Mouse (Mus musculus) heart, embryonic 10.5 days (tissue): Measurements from ENCODE around the gene a. TPM values are rescaled to one million over a fixed set of nuclear protein-coding genes. Genes with fewer than 3 reads are reported as not detected.

Experiments
- DNase-seq: peaks from one replicate; pipeline ENCODE4 v3.0.0-alpha.2; 2017; ENCODE audit warnings: low spot score
- H3K27ac ChIP-seq: fragments of 300-500 bp; sonication (generic); 2 replicates; pipeline ENCODE4 v1.5.1; 2016; ENCODE audit warnings: mild to moderate bottlenecking
- H3K27me3 ChIP-seq: fragments of 300-500 bp; sonication (generic); 2 replicates; pipeline ENCODE4 v1.6.1; 2016; ENCODE audit warnings: mild to moderate bottlenecking; ENCODE audit not compliant: poor library complexity, insufficient read depth, severe bottlenecking
- H3K36me3 ChIP-seq: fragments of 300-500 bp; sonication (generic); 2 replicates; pipeline ENCODE4 v1.6.1; 2016; ENCODE audit warnings: mild to moderate bottlenecking, moderate library complexity
- H3K4me1 ChIP-seq: fragments of 300-500 bp; sonication (generic); 2 replicates; pipeline ENCODE4 v1.6.1; 2016; ENCODE audit warnings: mild to moderate bottlenecking
- H3K4me3 ChIP-seq: fragments of 300-500 bp; sonication (generic); 2 replicates; pipeline ENCODE4 v1.5.1; 2016; ENCODE audit warnings: mild to moderate bottlenecking, moderate library complexity
- H3K9me3 ChIP-seq: fragments of 300-500 bp; sonication (generic); 2 replicates; pipeline ENCODE4 v1.6.1; 2016; ENCODE audit warnings: mild to moderate bottlenecking, moderate library complexity
- WGBS: fragments of 180-500 bp; shearing (Covaris S2); methylation state at CpG from one replicate; pipeline ENCODE4 v1.1.7; 2016; 5-methylcytosine and 5-hydroxymethylcytosine counted together
- polyA plus RNA-seq: library from polyadenylated mRNA; unstranded; fragments of >200 nt; fragmentation: Nextera tagmentation; extraction: Ambion mirVana; gene quantifications from 2 replicates; pipeline ENCODE4 v1.2.1, GENCODE M21; 2016

Gene a
- polyA plus RNA-seq, 1 experiment from 2014 or later: 2.5 TPM

- Histone ChIP-seq H3K27me3 (no peaks in the 10 kb centered on the region), H3K36me3 (0 out of 2 replicates have a peak, but pooled peaks cover 4% of the 10 kb centered on the region), H3K9me3 (no peaks in the 10 kb centered on the region), H3K4me3 (no peak overlapping the region), H3K27ac (no peak overlapping the region), H3K4me1 (peaks cover 43% of the 10 kb centered on the region)
- DNase-seq: no peak
- WGBS: 60% methylated on average over 1 of the region's 1 CpGs
Observed at GRCm38 (mm10) chr2:154820346-154820745, 29.1 kb downstream of the a start.

GRCm38 (mm10) chr2:154826054-154826538, 34.9 kb downstream of the a start:
- Histone ChIP-seq H3K9me3 (no peaks in the 10 kb centered on the region), H3K36me3 (0 out of 2 replicates have a peak, but pooled peaks cover 6% of the 10 kb centered on the region), H3K4me1 (peaks cover 3% of the 10 kb centered on the region), H3K27me3 (no peaks in the 10 kb centered on the region), H3K27ac (no peak overlapping the region), H3K4me3 (no peak overlapping the region)
- 78% methylated on average over 1 of the region's 1 CpGs for WGBS
- no peak for DNase-seq

- no peak overlapping the region for H3K4me3 ChIP-seq
- H3K4me1 ChIP-seq: peaks cover 9% of the 10 kb centered on the region
- no peaks in the 10 kb centered on the region for H3K27me3 ChIP-seq
- H3K36me3 ChIP-seq: peaks cover 8% of the 10 kb centered on the region; the same call in 1 of the 2 replicates
- WGBS: 88% methylated on average over 4 of the region's 4 CpGs
- no peak overlapping the region for H3K27ac ChIP-seq
- H3K9me3 ChIP-seq: no peaks in the 10 kb centered on the region
- no peak for DNase-seq
Observed at GRCm38 (mm10) chr2:154827521-154827920, 36.3 kb downstream of the a start.

- Histone ChIP-seq H3K9me3 (no peaks in the 10 kb centered on the region), H3K36me3 (peaks cover 18% of the 10 kb centered on the region), H3K4me1 (peaks cover 18% of the 10 kb centered on the region), H3K27ac (no peak overlapping the region), H3K4me3 (no peak overlapping the region), H3K27me3 (no peaks in the 10 kb centered on the region)
- 43% methylated on average over 4 of the region's 4 CpGs for WGBS
- no peak for DNase-seq
Observed at GRCm38 (mm10) chr2:154832471-154832870, 41.3 kb downstream of the a start.

GRCm38 (mm10) chr2:154834149-154834865, 43.1 kb downstream of the a start:
- Histone ChIP-seq H3K4me1 (peaks cover 18% of the 10 kb centered on the region), H3K4me3 (no peak overlapping the region), H3K27me3 (no peaks in the 10 kb centered on the region), H3K36me3 (peaks cover 24% of the 10 kb centered on the region), H3K9me3 (no peaks in the 10 kb centered on the region), H3K27ac (no peak overlapping the region)
- 93% methylated on average over 6 of the region's 6 CpGs for WGBS
- no peak for DNase-seq

- Histone ChIP-seq H3K4me3 (no peak overlapping the region), H3K27me3 (no peaks in the 10 kb centered on the region), H3K9me3 (peaks cover 3% of the 10 kb centered on the region; the same call in 1 of the 2 replicates), H3K36me3 (peaks cover 26% of the 10 kb centered on the region), H3K27ac (no peak overlapping the region), H3K4me1 (peaks cover 16% of the 10 kb centered on the region)
- WGBS: 87% methylated on average over 2 of the region's 2 CpGs
- no peak for DNase-seq
Observed at GRCm38 (mm10) chr2:154836537-154836936, 45.3 kb downstream of the a start.

GRCm38 (mm10) chr2:154848086-154848485, 56.9 kb downstream of the a start:
- DNase-seq: no peak
- Histone ChIP-seq H3K36me3 (peaks cover 19% of the 10 kb centered on the region), H3K9me3 (no peaks in the 10 kb centered on the region), H3K4me1 (peaks cover 2% of the 10 kb centered on the region; the same call in 1 of the 2 replicates), H3K27ac (no peak overlapping the region), H3K27me3 (no peaks in the 10 kb centered on the region), H3K4me3 (no peak overlapping the region)

GRCm38 (mm10) chr2:154855383-154855782, 64.2 kb downstream of the a start:
- Histone ChIP-seq H3K4me1 (peaks cover 10% of the 10 kb centered on the region), H3K4me3 (no peak overlapping the region), H3K27me3 (no peaks in the 10 kb centered on the region), H3K9me3 (no peaks in the 10 kb centered on the region), H3K36me3 (peaks cover 33% of the 10 kb centered on the region), H3K27ac (no peak overlapping the region)
- no peak for DNase-seq
- WGBS: 88% methylated on average over 1 of the region's 1 CpGs

- Histone ChIP-seq H3K27me3 (no peaks in the 10 kb centered on the region), H3K4me1 (no peaks in the 10 kb centered on the region), H3K36me3 (peaks cover 94% of the 10 kb centered on the region), H3K27ac (no peak overlapping the region), H3K9me3 (no peaks in the 10 kb centered on the region), H3K4me3 (no peak overlapping the region)
- no peak for DNase-seq
- 93% methylated on average over 13 of the region's 13 CpGs for WGBS
Observed at GRCm38 (mm10) chr2:154863672-154864071, 72.5 kb downstream of the a start.

- 80% methylated on average over 3 of the region's 3 CpGs for WGBS
Observed at GRCm38 (mm10) chr2:154865696-154866095, 74.5 kb downstream of the a start.

GRCm38 (mm10) chr2:154868106-154868505, 76.9 kb downstream of the a start:
- H3K9me3 ChIP-seq: no peaks in the 10 kb centered on the region
- no peak for DNase-seq
- no peaks in the 10 kb centered on the region for H3K27me3 ChIP-seq
- H3K27ac ChIP-seq: no peak overlapping the region
- no peaks in the 10 kb centered on the region for H3K4me1 ChIP-seq
- no peak overlapping the region for H3K4me3 ChIP-seq
- peaks cover 94% of the 10 kb centered on the region for H3K36me3 ChIP-seq
- 95% methylated on average over 1 of the region's 1 CpGs for WGBS

More at GRCm38 (mm10) chr2:154865696-154866095, 74.5 kb downstream of the a start:
- Histone ChIP-seq H3K4me3 (no peak overlapping the region), H3K4me1 (no peaks in the 10 kb centered on the region), H3K36me3 (peaks cover 96% of the 10 kb centered on the region), H3K27ac (no peak overlapping the region), H3K9me3 (no peaks in the 10 kb centered on the region), H3K27me3 (no peaks in the 10 kb centered on the region)
- no peak for DNase-seq

GRCm38 (mm10) chr2:154869954-154870641, 78.9 kb downstream of the a start:
- H3K9me3 ChIP-seq: no peaks in the 10 kb centered on the region
- H3K4me3 ChIP-seq: no peak overlapping the region
- no peak for DNase-seq
- H3K4me1 ChIP-seq: no peaks in the 10 kb centered on the region
- H3K27ac ChIP-seq: no peak overlapping the region
- H3K36me3 ChIP-seq: peaks cover 91% of the 10 kb centered on the region
- no peaks in the 10 kb centered on the region for H3K27me3 ChIP-seq

- DNase-seq: no peak
- 95% methylated on average over 2 of the region's 2 CpGs for WGBS
- peaks cover 89% of the 10 kb centered on the region for H3K36me3 ChIP-seq
- no peaks in the 10 kb centered on the region for H3K9me3 ChIP-seq
- no peak overlapping the region for H3K27ac ChIP-seq
- no peaks in the 10 kb centered on the region for H3K27me3 ChIP-seq
- no peaks in the 10 kb centered on the region for H3K4me1 ChIP-seq
- no peak overlapping the region for H3K4me3 ChIP-seq
Observed at GRCm38 (mm10) chr2:154876621-154877020, 85.4 kb downstream of the a start.
